Mouse (Mus musculus): ENCODE measurements around the gene Shtn1. TPM values are rescaled to one million over a fixed set of nuclear protein-coding genes. Genes with fewer than 3 reads are reported as not detected.

Shtn1 gene
- 10 to 100 TPM; 21.7 to 22.9 TPM for total RNA-seq (2021)
- long read RNA-seq, experiment 1, partial matches to known transcripts: 0 of 6 reads
- long read RNA-seq, experiment 1, other reads (novel, unspliced or antisense): 3 of 6 reads
- long read RNA-seq, experiment 2, transcript Shtn1-202 (15 exons, 3,769 nt): major isoform, 6 of 13 reads
- long read RNA-seq, experiment 2, partial matches to known transcripts: 1 of 13 reads
- long read RNA-seq, experiment 2, other reads (novel, unspliced or antisense): 6 of 13 reads

- H3K4me3 ChIP-seq: peak within 1 kb of the TSS; percentile 74
- no peak for TF ChIP-seq CTCF (conservative IDR thresholded peaks at IDR 0.05)
- DNase-seq (ENCODE audit: low spot score in 2 of 2): peak; percentile 51 to 60
- peak within 1 kb of the TSS; percentile 94 for H3K27ac ChIP-seq
These were observed at the start of gene Shtn1 for GRCm38 (mm10) chr19:59075472-59076101. Shtn1 (minus strand) TSS chr19:59076100.

GRCm38 (mm10) chr19:59114152-59114551, 38.3 kb upstream of the Shtn1 start:
- DNase-seq (ENCODE audit: low spot score in 2 of 2): no peak
- Histone ChIP-seq H3K27ac (no peak overlapping the region), H3K4me3 (no peak overlapping the region; the same call in 1 of the 2 replicates)
- TF ChIP-seq CTCF (conservative IDR thresholded peaks at IDR 0.05): no peak

- DNase-seq (ENCODE audit: low spot score in 2 of 2): no peak
- Histone ChIP-seq H3K27ac (no peak overlapping the region), H3K4me3 (no peak overlapping the region)
- 0 out of 2 replicates have a peak, but pooled peaks have one; percentile 13 for TF ChIP-seq CTCF (conservative IDR thresholded peaks at IDR 0.05)
These were observed 34.0 kb upstream of the Shtn1 start for GRCm38 (mm10) chr19:59109937-59110336.

GRCm38 (mm10) chr19:59098315-59098714, 22.4 kb upstream of the Shtn1 start:
- H3K27ac ChIP-seq: no peak overlapping the region
- H3K4me3 ChIP-seq: no peak overlapping the region
- no peak for DNase-seq (ENCODE audit: low spot score in 2 of 2)
- no peak for TF ChIP-seq CTCF (conservative IDR thresholded peaks at IDR 0.05)

DNA sequence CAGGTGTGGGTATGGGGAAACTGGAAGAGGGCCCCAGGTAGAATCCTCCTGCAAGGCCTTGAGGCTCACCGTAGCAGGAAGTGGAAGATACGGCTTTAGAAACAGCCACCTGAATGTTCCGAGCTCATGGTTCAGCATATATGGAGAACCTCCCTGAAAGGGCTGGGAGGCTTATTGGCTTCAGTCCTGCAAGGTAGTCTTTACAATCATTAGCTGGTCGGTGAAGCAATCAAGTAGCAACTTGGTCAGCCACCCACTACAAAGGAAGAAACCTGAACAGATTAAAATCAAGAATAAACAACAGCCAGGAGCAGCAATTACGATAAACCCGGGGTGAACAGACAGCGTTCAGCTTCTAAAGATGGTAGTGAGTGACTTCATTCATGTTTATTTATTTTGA, 16.4 kb upstream of the Shtn1 start:
- no peak for DNase-seq (ENCODE audit: low spot score in 2 of 2)
- H3K4me3 ChIP-seq: no peak overlapping the region
- no peak for TF ChIP-seq CTCF (conservative IDR thresholded peaks at IDR 0.05)
- no peak overlapping the region for H3K27ac ChIP-seq

- Histone ChIP-seq H3K4me3 (no peak overlapping the region), H3K27ac (no peak overlapping the region)
- TF ChIP-seq CTCF (conservative IDR thresholded peaks at IDR 0.05): no peak
- no peak for DNase-seq (ENCODE audit: low spot score in 2 of 2)
These were observed 14.4 kb upstream of the Shtn1 start for GRCm38 (mm10) chr19:59090337-59090736.

- no peak for DNase-seq (ENCODE audit: low spot score in 2 of 2)
- H3K27ac ChIP-seq: no peak overlapping the region
- H3K4me3 ChIP-seq: no peak overlapping the region
- peak; percentile 53 for TF ChIP-seq CTCF (conservative IDR thresholded peaks at IDR 0.05)
These were observed 8.4 kb upstream of the Shtn1 start for GRCm38 (mm10) chr19:59084296-59084695.

- no peak for TF ChIP-seq CTCF (conservative IDR thresholded peaks at IDR 0.05)
- no peak overlapping the region for H3K4me3 ChIP-seq
- no peak overlapping the region for H3K27ac ChIP-seq
- DNase-seq (ENCODE audit: low spot score in 2 of 2): no peak
These were observed 231 bp upstream of the Shtn1 start for GRCm38 (mm10) chr19:59076131-59076530.

DNA sequence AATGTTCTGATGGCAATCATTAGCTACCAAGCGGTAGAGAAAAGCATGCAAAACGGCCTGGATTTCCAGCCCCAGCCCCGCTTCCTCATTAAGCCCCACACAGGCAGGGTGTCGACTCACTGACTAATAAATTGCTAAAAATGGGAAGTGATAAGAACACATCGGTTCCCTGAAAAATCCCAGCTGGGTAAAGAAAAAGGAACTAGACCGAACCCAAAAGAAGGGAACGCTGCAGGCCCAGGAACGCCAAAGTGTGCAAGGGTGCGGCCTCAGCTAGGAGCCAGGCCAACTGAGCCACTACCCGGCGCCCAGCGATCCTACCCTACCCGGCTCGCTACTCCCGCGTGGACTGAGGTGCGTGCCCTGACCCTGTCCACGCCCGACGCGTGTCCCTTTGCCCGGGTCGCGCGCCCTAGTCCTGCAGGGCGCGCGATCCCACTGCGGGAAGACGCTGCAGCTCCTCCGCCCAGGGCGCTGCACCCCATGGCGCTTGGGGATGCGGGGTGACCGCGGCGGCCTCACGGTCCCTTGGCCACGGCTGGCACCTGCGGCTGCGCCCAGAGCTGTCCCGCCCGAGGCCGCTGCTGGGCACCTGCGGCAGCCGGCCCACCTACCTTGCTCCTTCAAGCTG, 944 bp downstream of the Shtn1 start:
- peak overlapping the region; percentile 74 for H3K4me3 ChIP-seq
- peak in 1 of 2 experiments; percentile 25 for DNase-seq (ENCODE audit: low spot score in 2 of 2)
- TF ChIP-seq CTCF (conservative IDR thresholded peaks at IDR 0.05): no peak
- peak overlapping the region; percentile 94 for H3K27ac ChIP-seq

DNA sequence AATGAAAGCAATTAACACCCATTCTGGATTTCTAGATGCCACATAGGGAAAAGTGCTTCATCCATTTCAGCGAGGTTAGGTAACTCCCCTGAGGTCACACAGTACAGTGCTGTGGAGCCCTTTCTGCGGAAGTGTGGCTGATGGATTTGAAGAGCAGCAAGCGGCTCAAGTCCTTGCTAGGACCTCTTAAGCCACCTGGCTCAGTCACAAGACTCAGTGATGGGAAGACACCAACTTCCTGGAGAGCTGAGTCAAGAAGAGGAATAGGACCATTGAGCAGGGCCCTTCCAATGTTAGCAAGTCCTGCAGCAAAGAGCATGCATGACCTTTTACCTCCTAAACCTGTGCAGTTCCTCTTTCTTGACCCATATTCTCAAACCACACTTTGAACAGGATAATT, 1.5 kb downstream of the Shtn1 start:
- Histone ChIP-seq H3K4me3 (peak overlapping the region; percentile 74), H3K27ac (peak overlapping the region; percentile 94)
- DNase-seq (ENCODE audit: low spot score in 2 of 2): no peak
- TF ChIP-seq CTCF (conservative IDR thresholded peaks at IDR 0.05): no peak

DNA sequence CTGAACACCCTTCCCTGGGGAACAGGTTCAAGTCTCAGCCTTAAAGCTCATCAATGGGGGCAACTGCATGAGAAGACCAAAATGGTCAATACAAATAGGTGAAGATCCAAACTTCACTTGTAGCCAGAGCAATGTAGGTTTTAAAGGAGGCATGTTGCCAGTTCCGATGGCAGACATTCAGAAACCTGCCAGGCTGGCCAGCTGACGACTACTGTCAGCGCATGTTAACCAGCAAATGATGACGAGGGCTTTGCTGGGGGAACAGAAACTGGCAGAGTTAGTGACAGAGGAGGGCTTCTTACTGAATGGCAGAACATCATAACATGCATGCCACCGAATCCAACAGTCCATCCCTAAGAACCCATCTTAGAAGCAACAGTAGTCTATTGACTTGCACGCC, 2.9 kb downstream of the Shtn1 start:
- no peak for TF ChIP-seq CTCF (conservative IDR thresholded peaks at IDR 0.05)
- Histone ChIP-seq H3K27ac (peak overlapping the region; percentile 53; the same call in 1 of the 2 replicates), H3K4me3 (no peak overlapping the region; the same call in 1 of the 2 replicates)
- DNase-seq (ENCODE audit: low spot score in 2 of 2): no peak

GRCm38 (mm10) chr19:59071979-59072378, 3.9 kb downstream of the Shtn1 start:
- DNase-seq (ENCODE audit: low spot score in 2 of 2): no peak
- no peak overlapping the region for H3K27ac ChIP-seq
- no peak overlapping the region for H3K4me3 ChIP-seq
- TF ChIP-seq CTCF (conservative IDR thresholded peaks at IDR 0.05): no peak

GRCm38 (mm10) chr19:59071396-59071795, 4.5 kb downstream of the Shtn1 start:
- no peak for DNase-seq (ENCODE audit: low spot score in 2 of 2)
- H3K4me3 ChIP-seq: no peak overlapping the region
- H3K27ac ChIP-seq: no peak overlapping the region
- no peak for TF ChIP-seq CTCF (conservative IDR thresholded peaks at IDR 0.05)
